Mouse (Mus musculus): Measurements from ENCODE around the gene Ets2. TPM values are rescaled to one million over a fixed set of nuclear protein-coding genes. Genes with fewer than 3 reads are reported as not detected.

The Ets2 gene
- polyA plus RNA-seq, 1 experiment = 31.8 TPM

GRCm38 (mm10) chr16:95741915-95742739 is 40.3 kb downstream of the Ets2 start:
- WGBS = 88% methylated on average over 10 of the region's 10 CpGs
- Histone ChIP-seq H3K27ac (ENCODE audit: insufficient read depth, low read length) (no peak overlapping the region), H3K27me3 (ENCODE audit: control insufficient read depth, insufficient read depth, low read length) (no peaks in the 10 kb centered on the region), H3K36me3 (ENCODE audit: control insufficient read depth, insufficient read depth, low read length) (no peaks in the 10 kb centered on the region), H3K4me1 (ENCODE audit: control insufficient read depth, insufficient read depth, insufficient read length) (no peaks in the 10 kb centered on the region; the same call in 1 of the 2 replicates), H3K4me3 (ENCODE audit: extremely low read depth, insufficient read depth, insufficient read length) (no peak overlapping the region)
- no peak for DNase-seq (ENCODE audit: low read depth in 1 of 2, low spot score in 2 of 2)
- TF ChIP-seq POLR2A (IDR thresholded peaks at IDR 0.05; ENCODE audit: low read depth, low read length) = no peak
- no peak for TF ChIP-seq CTCF (IDR thresholded peaks at IDR 0.05; ENCODE audit: extremely low read depth, insufficient read depth, insufficient read length, insufficient replicate concordance)

- no peak for DNase-seq (ENCODE audit: low read depth in 1 of 2, low spot score in 2 of 2)
- no peaks in the 10 kb centered on the region for H3K36me3 ChIP-seq (ENCODE audit: control insufficient read depth, insufficient read depth, low read length)
- H3K4me3 ChIP-seq (ENCODE audit: extremely low read depth, insufficient read depth, insufficient read length) = no peak overlapping the region
- no peaks in the 10 kb centered on the region for H3K27me3 ChIP-seq (ENCODE audit: control insufficient read depth, insufficient read depth, low read length)
- WGBS = 81% methylated on average over 6 of the region's 6 CpGs
- H3K27ac ChIP-seq (ENCODE audit: insufficient read depth, low read length) = no peak overlapping the region
- TF ChIP-seq CTCF (IDR thresholded peaks at IDR 0.05; ENCODE audit: extremely low read depth, insufficient read depth, insufficient read length, insufficient replicate concordance) (no peak), POLR2A (IDR thresholded peaks at IDR 0.05; ENCODE audit: low read depth, low read length) (no peak)
- no peaks in the 10 kb centered on the region; the same call in 1 of the 2 replicates for H3K4me1 ChIP-seq (ENCODE audit: control insufficient read depth, insufficient read depth, insufficient read length)
These were observed 40.8 kb downstream of the Ets2 start for GRCm38 (mm10) chr16:95742740-95743030.

GRCm38 (mm10) chr16:95743104-95743503 is 41.2 kb downstream of the Ets2 start:
- Histone ChIP-seq H3K27me3 (ENCODE audit: control insufficient read depth, insufficient read depth, low read length) (no peaks in the 10 kb centered on the region), H3K27ac (ENCODE audit: insufficient read depth, low read length) (no peak overlapping the region), H3K4me3 (ENCODE audit: extremely low read depth, insufficient read depth, insufficient read length) (no peak overlapping the region), H3K4me1 (ENCODE audit: control insufficient read depth, insufficient read depth, insufficient read length) (no peaks in the 10 kb centered on the region; the same call in 1 of the 2 replicates), H3K36me3 (ENCODE audit: control insufficient read depth, insufficient read depth, low read length) (no peaks in the 10 kb centered on the region)
- TF ChIP-seq POLR2A (IDR thresholded peaks at IDR 0.05; ENCODE audit: low read depth, low read length) = no peak
- TF ChIP-seq CTCF (IDR thresholded peaks at IDR 0.05; ENCODE audit: extremely low read depth, insufficient read depth, insufficient read length, insufficient replicate concordance) = no peak
- 59% methylated on average over 4 of the region's 4 CpGs for WGBS
- DNase-seq (ENCODE audit: low read depth in 1 of 2, low spot score in 2 of 2) = no peak

- no peak for TF ChIP-seq CTCF (IDR thresholded peaks at IDR 0.05; ENCODE audit: extremely low read depth, insufficient read depth, insufficient read length, insufficient replicate concordance)
- TF ChIP-seq POLR2A (IDR thresholded peaks at IDR 0.05; ENCODE audit: low read depth, low read length) = no peak
- Histone ChIP-seq H3K27ac (ENCODE audit: insufficient read depth, low read length) (no peak overlapping the region), H3K36me3 (ENCODE audit: control insufficient read depth, insufficient read depth, low read length) (no peaks in the 10 kb centered on the region), H3K27me3 (ENCODE audit: control insufficient read depth, insufficient read depth, low read length) (no peaks in the 10 kb centered on the region), H3K4me1 (ENCODE audit: control insufficient read depth, insufficient read depth, insufficient read length) (peaks cover 9% of the 10 kb centered on the region; the same call in 1 of the 2 replicates), H3K4me3 (ENCODE audit: extremely low read depth, insufficient read depth, insufficient read length) (no peak overlapping the region)
- WGBS = 87% methylated on average over 8 of the region's 8 CpGs
- DNase-seq (ENCODE audit: low read depth in 1 of 2, low spot score in 2 of 2) = no peak
These were observed 42.9 kb downstream of the Ets2 start for GRCm38 (mm10) chr16:95744771-95745170.

GRCm38 (mm10) chr16:95745685-95746084 is 43.8 kb downstream of the Ets2 start:
- no peak for DNase-seq (ENCODE audit: low read depth in 1 of 2, low spot score in 2 of 2)
- peaks cover 15% of the 10 kb centered on the region; the same call in 1 of the 2 replicates for H3K4me1 ChIP-seq (ENCODE audit: control insufficient read depth, insufficient read depth, insufficient read length)
- no peaks in the 10 kb centered on the region for H3K36me3 ChIP-seq (ENCODE audit: control insufficient read depth, insufficient read depth, low read length)
- H3K4me3 ChIP-seq (ENCODE audit: extremely low read depth, insufficient read depth, insufficient read length) = no peak overlapping the region
- WGBS = 77% methylated on average over 3 of the region's 3 CpGs
- H3K27me3 ChIP-seq (ENCODE audit: control insufficient read depth, insufficient read depth, low read length) = no peaks in the 10 kb centered on the region
- no peak for TF ChIP-seq CTCF (IDR thresholded peaks at IDR 0.05; ENCODE audit: extremely low read depth, insufficient read depth, insufficient read length, insufficient replicate concordance)
- TF ChIP-seq POLR2A (IDR thresholded peaks at IDR 0.05; ENCODE audit: low read depth, low read length) = no peak
- H3K27ac ChIP-seq (ENCODE audit: insufficient read depth, low read length) = no peak overlapping the region

DNA sequence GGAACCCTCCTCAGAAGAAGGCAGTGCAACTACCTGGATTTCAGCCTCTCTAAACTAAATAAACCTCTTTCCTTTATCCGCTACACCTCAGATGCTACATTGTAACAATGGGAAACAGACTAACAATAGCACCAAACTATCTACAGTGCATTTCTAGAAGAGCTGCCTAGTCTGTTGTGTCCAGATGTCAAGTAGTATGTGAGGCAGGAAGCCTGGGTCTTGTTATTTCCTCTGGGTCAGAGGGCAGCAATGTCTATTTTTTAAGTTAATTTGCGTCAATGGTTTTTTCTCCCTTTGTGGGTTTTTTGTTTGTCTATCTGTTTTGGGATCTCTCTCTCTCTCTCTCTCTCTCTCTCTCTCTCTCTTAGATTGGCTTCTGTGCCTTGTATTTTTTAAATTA is 44.7 kb downstream of the Ets2 start:
- no peak for DNase-seq (ENCODE audit: low read depth in 1 of 2, low spot score in 2 of 2)
- H3K4me1 ChIP-seq (ENCODE audit: control insufficient read depth, insufficient read depth, insufficient read length) = peaks cover 15% of the 10 kb centered on the region; the same call in 1 of the 2 replicates
- no peaks in the 10 kb centered on the region for H3K27me3 ChIP-seq (ENCODE audit: control insufficient read depth, insufficient read depth, low read length)
- no peak for TF ChIP-seq POLR2A (IDR thresholded peaks at IDR 0.05; ENCODE audit: low read depth, low read length)
- no peak for TF ChIP-seq CTCF (IDR thresholded peaks at IDR 0.05; ENCODE audit: extremely low read depth, insufficient read depth, insufficient read length, insufficient replicate concordance)
- 69% methylated on average over 2 of the region's 2 CpGs for WGBS
- H3K4me3 ChIP-seq (ENCODE audit: extremely low read depth, insufficient read depth, insufficient read length) = no peak overlapping the region
- no peak overlapping the region for H3K27ac ChIP-seq (ENCODE audit: insufficient read depth, low read length)
- no peaks in the 10 kb centered on the region for H3K36me3 ChIP-seq (ENCODE audit: control insufficient read depth, insufficient read depth, low read length)

Data from spleen, adult 2 months (tissue).